Mouse (Mus musculus): ENCODE measurements around the gene Hoxd10. TPM values are rescaled to one million over a fixed set of nuclear protein-coding genes. Genes with fewer than 3 reads are reported as not detected.

Gene Hoxd10
- polyA plus RNA-seq, 1 experiment from 2014 or later: 1.6 TPM

DNA sequence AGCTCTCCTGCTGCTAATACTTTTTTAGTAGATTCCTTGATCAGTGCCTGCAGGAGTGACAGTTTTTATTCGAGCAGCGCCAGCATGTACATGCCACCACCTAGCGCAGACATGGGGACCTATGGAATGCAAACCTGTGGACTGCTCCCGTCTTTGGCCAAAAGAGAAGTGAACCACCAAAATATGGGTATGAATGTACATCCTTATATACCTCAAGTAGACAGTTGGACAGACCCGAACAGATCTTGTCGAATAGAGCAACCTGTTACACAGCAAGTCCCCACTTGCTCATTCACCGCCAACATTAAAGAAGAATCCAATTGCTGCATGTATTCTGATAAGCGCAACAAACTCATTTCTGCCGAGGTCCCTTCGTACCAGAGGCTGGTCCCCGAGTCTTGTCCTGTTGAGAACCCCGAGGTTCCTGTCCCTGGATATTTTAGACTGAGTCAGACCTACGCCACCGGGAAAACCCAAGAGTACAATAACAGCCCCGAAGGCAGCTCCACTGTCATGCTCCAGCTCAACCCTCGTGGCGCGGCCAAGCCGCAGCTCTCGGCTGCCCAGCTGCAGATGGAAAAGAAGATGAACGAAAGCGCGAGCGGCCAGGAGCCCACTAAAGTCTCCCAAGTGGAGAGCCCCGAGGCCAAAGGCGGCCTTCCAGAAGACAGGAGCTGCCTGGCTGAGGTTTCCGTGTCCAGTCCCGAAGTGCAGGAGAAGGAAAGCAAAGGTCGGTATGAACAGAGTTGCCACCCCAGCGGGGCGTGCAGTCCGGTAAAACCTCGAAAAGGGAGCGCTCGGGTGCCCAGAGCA is 477 bp downstream of the Hoxd10 start:
- no peak overlapping the region for H3K27ac ChIP-seq (ENCODE audit: low read depth, low read length)
- no peaks in the 10 kb centered on the region for H3K9me3 ChIP-seq (ENCODE audit: control insufficient read depth)
- no peak for ATAC-seq
- H3K36me3 ChIP-seq (ENCODE audit: control insufficient read depth, insufficient read depth): no peaks in the 10 kb centered on the region
- H3K4me2 ChIP-seq (replicated peaks; ENCODE audit: low read depth): peak overlapping the region; percentile 28; the same call in 1 of the 2 replicates
- no peak overlapping the region for H3K9ac ChIP-seq (ENCODE audit: low read depth, low read length)
- TF ChIP-seq CTCF (IDR thresholded peaks at IDR 0.05; ENCODE audit: low read depth): no peak
- peaks cover 99% of the 10 kb centered on the region for H3K27me3 ChIP-seq (replicated peaks; ENCODE audit: control insufficient read depth, insufficient read depth, low read length)
- no peaks in the 10 kb centered on the region for H3K4me1 ChIP-seq (replicated peaks; ENCODE audit: control insufficient read depth, insufficient read depth, low read length)
- peak overlapping the region; percentile 19 for H3K4me3 ChIP-seq (ENCODE audit: low read depth, low read length)
- WGBS: 5% methylated on average over 35 of the region's 35 CpGs

DNA sequence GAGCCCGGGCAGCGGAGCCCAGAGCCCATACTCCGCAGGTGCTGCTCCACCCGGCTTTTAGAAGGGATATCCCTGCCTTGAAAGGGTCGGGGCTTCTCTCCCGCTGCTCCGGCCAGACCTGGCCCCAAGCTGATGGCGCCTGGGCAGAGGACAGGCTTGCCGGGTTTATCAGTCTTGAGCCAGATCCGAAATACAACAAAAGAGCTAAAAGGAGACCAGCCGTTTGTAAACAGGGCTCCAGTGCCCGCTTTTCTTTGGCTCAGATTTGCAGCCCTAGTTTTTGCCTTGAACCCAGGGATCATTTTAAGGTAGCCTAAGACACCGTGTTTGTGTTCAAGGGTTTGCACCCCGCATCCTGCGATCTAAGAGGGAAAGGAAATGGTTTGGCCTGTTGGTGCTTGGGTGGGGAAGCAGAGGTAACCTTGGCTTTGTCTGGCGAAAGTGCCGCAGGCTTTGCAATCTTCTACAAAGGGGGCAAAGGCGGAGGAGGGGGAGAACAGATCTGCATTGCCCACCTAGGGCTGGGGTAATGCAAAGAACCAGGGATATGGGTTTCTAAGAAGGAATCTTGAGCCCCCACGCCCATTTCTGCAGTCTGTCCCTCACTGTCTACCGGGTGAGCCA is 1.2 kb downstream of the Hoxd10 start:
- no peak for TF ChIP-seq CTCF (IDR thresholded peaks at IDR 0.05; ENCODE audit: low read depth)
- Histone ChIP-seq H3K4me1 (replicated peaks; ENCODE audit: control insufficient read depth, insufficient read depth, low read length) (no peaks in the 10 kb centered on the region), H3K9ac (ENCODE audit: low read depth, low read length) (no peak overlapping the region), H3K36me3 (ENCODE audit: control insufficient read depth, insufficient read depth) (no peaks in the 10 kb centered on the region), H3K4me3 (ENCODE audit: low read depth, low read length) (peak overlapping the region; percentile 19), H3K4me2 (replicated peaks; ENCODE audit: low read depth) (peak overlapping the region; percentile 28; the same call in 1 of the 2 replicates), H3K27ac (ENCODE audit: low read depth, low read length) (no peak overlapping the region), H3K9me3 (ENCODE audit: control insufficient read depth) (no peaks in the 10 kb centered on the region), H3K27me3 (replicated peaks; ENCODE audit: control insufficient read depth, insufficient read depth, low read length) (peaks cover 99% of the 10 kb centered on the region)
- WGBS: 4% methylated on average over 20 of the region's 20 CpGs
- no peak for ATAC-seq

DNA sequence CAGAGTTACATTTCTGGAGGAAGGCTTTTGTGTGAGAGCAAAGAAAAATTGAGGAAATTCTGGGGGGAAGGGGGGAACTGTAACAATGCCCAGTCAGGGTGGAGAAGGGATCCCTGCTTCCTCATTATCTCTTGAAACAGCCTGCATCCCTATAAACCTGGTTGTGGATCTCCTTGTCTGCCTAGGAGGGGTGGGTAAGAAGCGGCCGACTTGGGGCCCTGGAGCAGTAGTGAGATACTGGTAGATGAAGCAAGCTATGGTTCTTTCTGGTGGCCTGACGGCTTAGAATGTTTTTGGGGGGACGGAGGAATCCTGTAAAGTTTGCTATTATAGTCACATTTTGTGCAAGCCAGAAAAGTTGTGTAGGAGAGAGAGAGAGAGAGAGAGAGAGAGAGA is 1.7 kb downstream of the Hoxd10 start:
- no peak overlapping the region for H3K9ac ChIP-seq (ENCODE audit: low read depth, low read length)
- WGBS: 6% methylated on average over 4 of the region's 4 CpGs

DNA sequence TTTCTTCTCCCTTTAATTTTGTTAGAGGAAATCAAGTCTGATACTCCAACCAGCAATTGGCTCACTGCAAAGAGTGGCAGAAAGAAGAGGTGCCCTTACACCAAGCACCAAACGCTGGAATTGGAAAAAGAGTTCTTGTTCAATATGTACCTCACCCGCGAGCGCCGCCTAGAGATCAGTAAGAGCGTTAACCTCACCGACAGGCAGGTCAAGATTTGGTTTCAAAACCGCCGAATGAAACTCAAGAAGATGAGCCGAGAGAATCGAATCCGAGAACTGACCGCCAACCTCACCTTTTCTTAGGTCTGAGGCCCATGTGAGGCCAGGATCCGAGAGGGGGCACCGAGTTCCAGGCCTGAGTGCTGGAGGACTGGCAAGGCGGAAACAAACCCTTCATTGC is 2.3 kb downstream of the Hoxd10 start:
- peak; percentile 63 for TF ChIP-seq CTCF (IDR thresholded peaks at IDR 0.05; ENCODE audit: low read depth)
- Histone ChIP-seq H3K4me2 (replicated peaks; ENCODE audit: low read depth) (no peak overlapping the region), H3K36me3 (ENCODE audit: control insufficient read depth, insufficient read depth) (no peaks in the 10 kb centered on the region), H3K9me3 (ENCODE audit: control insufficient read depth) (no peaks in the 10 kb centered on the region), H3K27ac (ENCODE audit: low read depth, low read length) (no peak overlapping the region), H3K9ac (ENCODE audit: low read depth, low read length) (no peak overlapping the region), H3K27me3 (replicated peaks; ENCODE audit: control insufficient read depth, insufficient read depth, low read length) (peaks cover 98% of the 10 kb centered on the region), H3K4me1 (replicated peaks; ENCODE audit: control insufficient read depth, insufficient read depth, low read length) (0 out of 2 replicates have a peak, but pooled peaks cover 2% of the 10 kb centered on the region), H3K4me3 (ENCODE audit: low read depth, low read length) (peak overlapping the region; percentile 11; the same call in 1 of the 2 replicates)
- 4% methylated on average over 16 of the region's 16 CpGs for WGBS
- ATAC-seq: no peak

More for the DNA sequence above, 1.7 kb downstream of the Hoxd10 start:
- 0 out of 2 replicates have a peak, but pooled peaks cover under 1% of the 10 kb centered on the region for H3K4me1 ChIP-seq (replicated peaks; ENCODE audit: control insufficient read depth, insufficient read depth, low read length)
- no peak for ATAC-seq
- 0 out of 2 replicates have a peak overlapping the region, but pooled peaks have one; percentile 19 for H3K4me3 ChIP-seq (ENCODE audit: low read depth, low read length)
- TF ChIP-seq CTCF (IDR thresholded peaks at IDR 0.05; ENCODE audit: low read depth): no peak
- no peaks in the 10 kb centered on the region for H3K9me3 ChIP-seq (ENCODE audit: control insufficient read depth)
- no peak overlapping the region for H3K27ac ChIP-seq (ENCODE audit: low read depth, low read length)
- H3K4me2 ChIP-seq (replicated peaks; ENCODE audit: low read depth): no peak overlapping the region
- peaks cover 99% of the 10 kb centered on the region for H3K27me3 ChIP-seq (replicated peaks; ENCODE audit: control insufficient read depth, insufficient read depth, low read length)
- H3K36me3 ChIP-seq (ENCODE audit: control insufficient read depth, insufficient read depth): no peaks in the 10 kb centered on the region

DNA sequence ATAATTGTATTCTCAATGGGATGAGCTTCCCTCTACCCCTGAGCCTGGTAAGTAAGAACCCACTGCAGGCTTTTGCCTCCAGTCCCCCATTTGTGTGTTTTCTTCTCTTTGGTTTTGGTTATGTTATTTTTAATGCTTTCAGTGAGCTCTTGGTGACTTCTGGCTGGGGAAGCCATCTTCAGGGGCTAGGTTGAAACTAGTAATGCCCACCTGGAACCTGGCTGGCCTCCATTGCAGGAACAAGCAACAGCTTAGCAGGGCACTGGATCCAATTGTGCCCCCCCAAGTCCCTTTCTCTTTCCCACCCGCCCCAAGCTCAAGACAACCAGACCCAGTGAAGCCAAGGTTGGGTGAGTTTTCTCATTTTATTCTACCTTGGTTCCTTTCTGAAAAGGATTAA is 3.7 kb downstream of the Hoxd10 start:
- Histone ChIP-seq H3K27me3 (replicated peaks; ENCODE audit: control insufficient read depth, insufficient read depth, low read length) (peaks cover 100% of the 10 kb centered on the region), H3K36me3 (ENCODE audit: control insufficient read depth, insufficient read depth) (no peaks in the 10 kb centered on the region), H3K27ac (ENCODE audit: low read depth, low read length) (no peak overlapping the region), H3K4me1 (replicated peaks; ENCODE audit: control insufficient read depth, insufficient read depth, low read length) (0 out of 2 replicates have a peak, but pooled peaks cover 2% of the 10 kb centered on the region), H3K4me2 (replicated peaks; ENCODE audit: low read depth) (no peak overlapping the region), H3K9me3 (ENCODE audit: control insufficient read depth) (no peaks in the 10 kb centered on the region), H3K4me3 (ENCODE audit: low read depth, low read length) (no peak overlapping the region), H3K9ac (ENCODE audit: low read depth, low read length) (no peak overlapping the region)
- ATAC-seq: no peak
- no peak for TF ChIP-seq CTCF (IDR thresholded peaks at IDR 0.05; ENCODE audit: low read depth)
- WGBS: 8% methylated on average over 1 of the region's 1 CpGs

DNA sequence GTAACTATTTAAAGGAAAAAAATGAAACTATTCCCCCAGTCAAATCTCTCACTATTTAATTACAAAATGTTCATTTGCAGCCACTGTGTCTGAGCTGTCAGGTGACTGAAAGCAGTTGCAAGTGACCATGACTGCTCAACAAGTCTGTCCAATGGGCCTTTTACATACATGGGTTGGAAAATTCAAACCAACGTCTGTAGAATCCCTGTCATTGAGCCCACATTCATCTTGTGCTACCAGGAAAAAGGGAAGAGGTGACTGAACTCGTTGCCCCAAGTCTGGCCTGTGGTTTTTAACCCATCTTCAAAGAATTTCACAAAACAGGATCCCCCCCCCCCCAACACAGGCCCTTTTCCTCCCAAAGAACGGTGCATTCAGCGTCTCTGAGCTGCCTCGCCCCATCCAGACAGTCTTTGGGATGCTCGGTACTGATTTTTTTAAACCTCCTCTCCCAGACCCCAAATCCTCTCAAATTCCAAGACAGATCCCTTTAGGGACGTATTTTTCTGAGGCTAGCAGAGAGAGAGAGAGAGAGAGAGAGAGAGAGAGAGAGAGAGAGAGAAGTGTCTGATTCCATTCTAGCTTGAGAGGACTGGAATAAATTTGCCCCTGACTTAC is 4.2 kb downstream of the Hoxd10 start:
- no peaks in the 10 kb centered on the region for H3K9me3 ChIP-seq (ENCODE audit: control insufficient read depth)
- peaks cover 100% of the 10 kb centered on the region for H3K27me3 ChIP-seq (replicated peaks; ENCODE audit: control insufficient read depth, insufficient read depth, low read length)
- no peak overlapping the region for H3K4me2 ChIP-seq (replicated peaks; ENCODE audit: low read depth)

More for the DNA sequence above, 4.2 kb downstream of the Hoxd10 start:
- no peak for ATAC-seq
- no peak overlapping the region for H3K9ac ChIP-seq (ENCODE audit: low read depth, low read length)
- 9% methylated on average over 7 of the region's 7 CpGs for whole genome bisulfite sequencing
- H3K27ac ChIP-seq (ENCODE audit: low read depth, low read length): no peak overlapping the region
- TF ChIP-seq CTCF (IDR thresholded peaks at IDR 0.05; ENCODE audit: low read depth): no peak
- H3K4me1 ChIP-seq (replicated peaks; ENCODE audit: control insufficient read depth, insufficient read depth, low read length): 0 out of 2 replicates have a peak, but pooled peaks cover 2% of the 10 kb centered on the region
- no peaks in the 10 kb centered on the region for H3K36me3 ChIP-seq (ENCODE audit: control insufficient read depth, insufficient read depth)
- H3K4me3 ChIP-seq (ENCODE audit: low read depth, low read length): no peak overlapping the region
